Mouse (Mus musculus) olfactory bulb, adult 2 months (tissue): Measurements from ENCODE around the gene Fbln5.

Experiments
- CTCF ChIP-seq: fragments of 200-500 bp; IDR thresholded peaks from 2 replicates; pipeline ENCODE4 v1.5.1; 2012; ENCODE audit warnings: low read depth, mild to moderate bottlenecking, low read length, moderate library complexity; ENCODE audit not compliant: insufficient read depth
- POLR2A ChIP-seq: fragments of 200-500 bp; IDR thresholded peaks from 2 replicates; pipeline ENCODE4 v1.6.1; 2012; ENCODE audit warnings: mild to moderate bottlenecking, low read depth, low read length, moderate library complexity; ENCODE audit not compliant: insufficient read depth

- no peak for TF ChIP-seq CTCF
- TF ChIP-seq POLR2A = no peak
These were observed 45.9 kb downstream of the Fbln5 start for GRCm38 (mm10) chr12:101772962-101773361.
